Mouse (Mus musculus) E14TG2a.4 (cell line): Measurements from ENCODE around the gene Nup210.
A peak's percentile ranks its signal among the peaks of the same experiment; 100 is the strongest.

Experiments
- H3K27me3 ChIP-seq: 2 replicates; pipeline ENCODE4 v1.6.1; 2014; ENCODE audit warnings: low read length, control low read depth; ENCODE audit not compliant: insufficient read depth
- H3K36me3 ChIP-seq: 2 replicates; pipeline ENCODE4 v1.6.1; 2014; ENCODE audit warnings: low read length, control low read depth; ENCODE audit not compliant: insufficient read depth
- H3K4me1 ChIP-seq: replicated peaks from 2 replicates; pipeline ENCODE4 v1.6.1; 2014; ENCODE audit warnings: low read depth, low read length, control low read depth
- H3K4me3 ChIP-seq: replicated peaks from 2 replicates; pipeline ENCODE4 v1.5.1; 2014; ENCODE audit warnings: mild to moderate bottlenecking, low read length
- H3K9me3 ChIP-seq: 2 replicates; pipeline ENCODE4 v1.6.1; 2014; ENCODE audit warnings: low read length, control low read depth
- CTCF ChIP-seq: conservative IDR thresholded peaks from 2 replicates; pipeline ENCODE4 v1.5.1; 2014; ENCODE audit warnings: low read length
- NANOG ChIP-seq: IDR thresholded peaks from 2 replicates; pipeline ENCODE4 v1.6.1; 2014; ENCODE audit warnings: borderline replicate concordance, low read length, mixed read lengths
- POU5F1 ChIP-seq: IDR thresholded peaks from 2 replicates; pipeline ENCODE4 v1.6.1; 2014; ENCODE audit warnings: low read length, borderline replicate concordance

Nup210 gene

GRCm38 (mm10) chr6:91116244-91117145, at the start of gene Nup210:
Nup210 (minus strand) TSS chr6:91116829.
- Histone ChIP-seq H3K27me3 (no peaks in the 10 kb centered on the region), H3K4me1 (peaks cover 47% of the 10 kb centered on the region), H3K36me3 (no peaks in the 10 kb centered on the region), H3K9me3 (peaks cover 5% of the 10 kb centered on the region), H3K4me3 (peak within 1 kb of the TSS; percentile 82)
- TF ChIP-seq NANOG (no peak), POU5F1 (no peak), CTCF (no peak; the same call in 1 of the 2 replicates)

- H3K4me1 ChIP-seq = no peaks in the 10 kb centered on the region
- TF ChIP-seq POU5F1 (no peak), CTCF (peak; percentile 97)
Measured at GRCm38 (mm10) chr6:91165210-91165609, 48.6 kb upstream of the Nup210 start.

GRCm38 (mm10) chr6:91164584-91164983, 48.0 kb upstream of the Nup210 start:
- H3K36me3 ChIP-seq = no peaks in the 10 kb centered on the region
- no peaks in the 10 kb centered on the region for H3K27me3 ChIP-seq
- H3K4me3 ChIP-seq = no peak overlapping the region
- no peaks in the 10 kb centered on the region for H3K9me3 ChIP-seq
- TF ChIP-seq CTCF = no peak
- no peak for TF ChIP-seq POU5F1
- no peak for TF ChIP-seq NANOG
- H3K4me1 ChIP-seq = no peaks in the 10 kb centered on the region

More at GRCm38 (mm10) chr6:91165210-91165609, 48.6 kb upstream of the Nup210 start:
- H3K27me3 ChIP-seq = no peaks in the 10 kb centered on the region
- no peak overlapping the region for H3K4me3 ChIP-seq
- no peaks in the 10 kb centered on the region for H3K36me3 ChIP-seq
- H3K9me3 ChIP-seq = no peaks in the 10 kb centered on the region

GRCm38 (mm10) chr6:91163195-91163911, 46.7 kb upstream of the Nup210 start:
- Histone ChIP-seq H3K4me3 (no peak overlapping the region), H3K36me3 (peaks cover 5% of the 10 kb centered on the region), H3K9me3 (no peaks in the 10 kb centered on the region), H3K4me1 (no peaks in the 10 kb centered on the region), H3K27me3 (no peaks in the 10 kb centered on the region)
- TF ChIP-seq CTCF (no peak), NANOG (no peak), POU5F1 (no peak)

- Histone ChIP-seq H3K27me3 (peaks cover 8% of the 10 kb centered on the region), H3K9me3 (no peaks in the 10 kb centered on the region), H3K36me3 (peaks cover 5% of the 10 kb centered on the region), H3K4me3 (no peak overlapping the region), H3K4me1 (peaks cover 3% of the 10 kb centered on the region)
- TF ChIP-seq CTCF (no peak), NANOG (no peak), POU5F1 (no peak)
Measured at GRCm38 (mm10) chr6:91162314-91162713, 45.7 kb upstream of the Nup210 start.

GRCm38 (mm10) chr6:91161506-91162235, 45.0 kb upstream of the Nup210 start:
- Histone ChIP-seq H3K4me1 (peaks cover 7% of the 10 kb centered on the region), H3K4me3 (no peak overlapping the region), H3K27me3 (peaks cover 9% of the 10 kb centered on the region), H3K36me3 (peaks cover 5% of the 10 kb centered on the region), H3K9me3 (no peaks in the 10 kb centered on the region)
- no peak for TF ChIP-seq CTCF
- TF ChIP-seq NANOG = no peak

GRCm38 (mm10) chr6:91160976-91161375, 44.3 kb upstream of the Nup210 start:
- H3K4me3 ChIP-seq = no peak overlapping the region
- peaks cover 12% of the 10 kb centered on the region for H3K4me1 ChIP-seq
- peaks cover 5% of the 10 kb centered on the region for H3K36me3 ChIP-seq
- H3K27me3 ChIP-seq = peaks cover 9% of the 10 kb centered on the region
- H3K9me3 ChIP-seq = no peaks in the 10 kb centered on the region
- no peak for TF ChIP-seq CTCF
- TF ChIP-seq NANOG = no peak
- no peak for TF ChIP-seq POU5F1

GRCm38 (mm10) chr6:91160399-91160798, 43.8 kb upstream of the Nup210 start:
- no peak overlapping the region for H3K4me3 ChIP-seq
- no peaks in the 10 kb centered on the region for H3K9me3 ChIP-seq
- H3K27me3 ChIP-seq = peaks cover 9% of the 10 kb centered on the region
- peaks cover 12% of the 10 kb centered on the region for H3K4me1 ChIP-seq
- TF ChIP-seq NANOG (no peak), CTCF (no peak), POU5F1 (no peak)
- H3K36me3 ChIP-seq = peaks cover 5% of the 10 kb centered on the region
